Mouse (Mus musculus) heart, postnatal 4 days (tissue): ENCODE results near the gene Gm3164. TPM values are rescaled to one million over a fixed set of nuclear protein-coding genes. Genes with fewer than 3 reads are reported as not detected.
"Not testable (repeated sequence)": the region's sequence is repeated elsewhere in the genome, so short reads cannot be mapped to it uniquely, and the experiment has no call there.

ENCODE experiments used
- DNase-seq: peaks from one replicate; pipeline ENCODE4 v3.0.0; 2021
- total RNA-seq, 2 experiments: library from RNA; stranded (reverse); gene quantifications; 2 replicates each; pipeline ENCODE4 v1.2.3; 2021

The Gm3164 gene
- under 1 TPM; 0.70 to 0.79 TPM for total RNA-seq

GRCm38 (mm10) chr14:4414965-4415835, at the start of gene Gm3164:
Gm3164 (plus strand) TSS chr14:4415448.
- DNase-seq = peak; percentile 75

- DNase-seq = not testable (repeated sequence)
Measured at GRCm38 (mm10) chr14:4368991-4369390, 46.3 kb upstream of the Gm3164 start.

GRCm38 (mm10) chr14:4369691-4370090, 45.6 kb upstream of the Gm3164 start:
- DNase-seq = not testable (repeated sequence)

GRCm38 (mm10) chr14:4377871-4378270, 37.4 kb upstream of the Gm3164 start:
- not testable (repeated sequence) for DNase-seq

- DNase-seq = not testable (repeated sequence)
Measured at GRCm38 (mm10) chr14:4385606-4386005, 29.6 kb upstream of the Gm3164 start.

GRCm38 (mm10) chr14:4392841-4393530, 22.3 kb upstream of the Gm3164 start:
- not testable (repeated sequence) for DNase-seq

GRCm38 (mm10) chr14:4397226-4397625, 18.0 kb upstream of the Gm3164 start, which contains the start of gene Gm3159:
Gm3159 (plus strand) TSS chr14:4397526.
- DNase-seq = not testable (repeated sequence)

- not testable (repeated sequence) for DNase-seq
Measured at GRCm38 (mm10) chr14:4398624-4399023, 16.6 kb upstream of the Gm3164 start.

- not testable (repeated sequence) for DNase-seq
Measured at GRCm38 (mm10) chr14:4400115-4400789, 15.0 kb upstream of the Gm3164 start.

- DNase-seq = not testable (repeated sequence)
Measured at GRCm38 (mm10) chr14:4401245-4401644, 14.0 kb upstream of the Gm3164 start.

GRCm38 (mm10) chr14:4403840-4404239, 11.4 kb upstream of the Gm3164 start:
- DNase-seq = not testable (repeated sequence)

- not testable (repeated sequence) for DNase-seq
Measured at GRCm38 (mm10) chr14:4409939-4410338, 5.3 kb upstream of the Gm3164 start.

- DNase-seq = not testable (repeated sequence)
Measured at GRCm38 (mm10) chr14:4430692-4431091, 15.4 kb downstream of the Gm3164 start, which contains the start of gene Gm3173. Gm3173 (plus strand) TSS chr14:4430992.

GRCm38 (mm10) chr14:4481445-4481844, 66.2 kb downstream of the Gm3164 start, which contains the start of gene Gm3182:
Gm3182 (plus strand) TSS chr14:4481745.
- not testable (repeated sequence) for DNase-seq

Other genes with a start within 250 kb of the Gm3164 start
- gene Gm2974, start 232.9 kb upstream of the Gm3164 start, total RNA-seq = under 1 TPM; 0.19 to 0.20 TPM
- gene Gm3138, start 165.8 kb upstream of the Gm3164 start, total RNA-seq = not detected
- not detected for gene Gm3149, start 98.2 kb upstream of the Gm3164 start, total RNA-seq
- under 1 TPM; 0.14 to 0.50 TPM for gene 2610042L04Rik, start 80.7 kb upstream of the Gm3164 start, total RNA-seq
- gene Gm3159, start 17.9 kb upstream of the Gm3164 start, total RNA-seq = not detected
- gene Gm3173, start 15.5 kb downstream of the Gm3164 start, total RNA-seq = not detected
- gene Gm3182, start 66.3 kb downstream of the Gm3164 start, total RNA-seq = not detected
- not detected for gene Gm3047, start 140.0 kb downstream of the Gm3164 start, total RNA-seq
- gene Gm8159, start 216.9 kb downstream of the Gm3164 start, total RNA-seq = under 1 TPM in 1 of 2 experiments, not detected in 1; 0.21 TPM
- gene Gm3239, start 248.7 kb downstream of the Gm3164 start, total RNA-seq = not detected